Mouse (Mus musculus) stomach, postnatal 0 days (tissue): ENCODE results near the gene Gm20521. TPM values are rescaled to one million over a fixed set of nuclear protein-coding genes. Genes with fewer than 3 reads are reported as not detected.

Experiments used
- ATAC-seq: fragments of 200-750 bp; cut with Nextera tagmentation; 2 replicates; pipeline ENCODE4 v1.8.0; 2017; ENCODE audit not compliant: low FRiP score, low TSS enrichment
- DNase-seq: peaks from one replicate; pipeline ENCODE4 v3.0.0-alpha.2; 2016; ENCODE audit warnings: low spot score
- H3K27ac ChIP-seq: fragments of 300-500 bp; sonication (generic); replicated peaks from 2 replicates; pipeline ENCODE4 v1.5.1; 2014; ENCODE audit warnings: mild to moderate bottlenecking, control low read depth
- H3K27me3 ChIP-seq: fragments of 300-500 bp; sonication (generic); 2 replicates; pipeline ENCODE4 v1.6.1; 2014; ENCODE audit warnings: low read length; ENCODE audit not compliant: control insufficient read depth, insufficient read depth
- H3K36me3 ChIP-seq: fragments of 300-500 bp; sonication (generic); 2 replicates; pipeline ENCODE4 v1.6.1; 2014; ENCODE audit warnings: low read length, mixed read lengths; ENCODE audit not compliant: control insufficient read depth, insufficient read depth
- H3K4me1 ChIP-seq: fragments of 300-500 bp; sonication (generic); replicated peaks from 2 replicates; pipeline ENCODE4 v1.6.1; 2014; ENCODE audit warnings: antibody characterized with exemption; ENCODE audit not compliant: control insufficient read depth, insufficient read depth
- H3K4me2 ChIP-seq: fragments of 300-500 bp; sonication (generic); replicated peaks from 2 replicates; pipeline ENCODE4 v1.6.1; 2014; ENCODE audit warnings: low read depth, mild to moderate bottlenecking, control low read depth, moderate library complexity
- H3K4me3 ChIP-seq: fragments of 300-500 bp; sonication (generic); 2 replicates; pipeline ENCODE4 v1.5.1; 2014; ENCODE audit warnings: low read depth, low read length, control low read depth
- H3K9ac ChIP-seq: fragments of 300-500 bp; sonication (generic); 2 replicates; pipeline ENCODE4 v1.6.1; 2014; ENCODE audit warnings: mild to moderate bottlenecking, low read length, control low read depth, mixed read lengths
- H3K9me3 ChIP-seq: fragments of 300-500 bp; sonication (generic); 2 replicates; pipeline ENCODE4 v1.6.1; 2016; ENCODE audit warnings: low read length; ENCODE audit not compliant: control insufficient read depth
- CTCF ChIP-seq: IDR thresholded peaks from 2 replicates; pipeline ENCODE4 v1.5.1; 2016; ENCODE audit warnings: antibody characterized with exemption, low read depth, mild to moderate bottlenecking, moderate library complexity
- EP300 ChIP-seq: optimal IDR thresholded peaks from 2 replicates; pipeline ENCODE3; 2016; ENCODE audit warnings: antibody characterized with exemption
- WGBS: fragments of 180-500 bp; shearing (Covaris S2); extraction: QIAGEN DNeasy Blood & Tissue Kit; methylation state at CpG from one replicate; pipeline ENCODE4 v1.1.7; 2014; 5-methylcytosine and 5-hydroxymethylcytosine counted together
- polyA plus RNA-seq: library from polyadenylated mRNA; unstranded; fragments of >200 nt; fragmentation: Nextera tagmentation; extraction: Ambion mirVana; gene quantifications from 2 replicates; pipeline ENCODE4 v1.2.1, GENCODE M21; 2015

Gene Gm20521
- polyA plus RNA-seq, 1 experiment from 2014 or later, result 1.2 TPM

GRCm38 (mm10) chr14:54913343-54913742 is 30.1 kb downstream of the Gm20521 start:
- DNase-seq (no peak), ATAC-seq (no peak)
- H3K27me3 ChIP-seq, result no peaks in the 10 kb centered on the region
- 9% methylated on average over 10 of the region's 10 CpGs for WGBS
- H3K4me3 ChIP-seq, result peak overlapping the region; percentile 82
- H3K27ac ChIP-seq, result no peak overlapping the region
- TF ChIP-seq EP300 (no peak), CTCF (no peak)
- peak overlapping the region; percentile 84 for H3K9ac ChIP-seq
- H3K4me2 ChIP-seq, result peak overlapping the region; percentile 99
- H3K36me3 ChIP-seq, result peaks cover 5% of the 10 kb centered on the region; the same call in 1 of the 2 replicates
- H3K9me3 ChIP-seq, result no peaks in the 10 kb centered on the region
- 0 out of 2 replicates have a peak, but pooled peaks cover 2% of the 10 kb centered on the region for H3K4me1 ChIP-seq

GRCm38 (mm10) chr14:54920076-54920685 is 36.9 kb downstream of the Gm20521 start:
- H3K4me1 ChIP-seq, result no peaks in the 10 kb centered on the region
- H3K27me3 ChIP-seq, result no peaks in the 10 kb centered on the region
- H3K9me3 ChIP-seq, result no peaks in the 10 kb centered on the region
- ATAC-seq (no peak), DNase-seq (no peak)
- WGBS, result 87% methylated on average over 16 of the region's 16 CpGs
- H3K36me3 ChIP-seq, result peaks cover 16% of the 10 kb centered on the region
- H3K27ac ChIP-seq, result no peak overlapping the region
- no peak overlapping the region for H3K4me2 ChIP-seq
- H3K4me3 ChIP-seq, result no peak overlapping the region
- no peak for TF ChIP-seq CTCF
- TF ChIP-seq EP300, result no peak
- H3K9ac ChIP-seq, result no peak overlapping the region

GRCm38 (mm10) chr14:54924641-54925348 is 41.6 kb downstream of the Gm20521 start:
- no peak for TF ChIP-seq CTCF
- no peak for TF ChIP-seq EP300
- H3K9me3 ChIP-seq, result no peaks in the 10 kb centered on the region
- H3K36me3 ChIP-seq, result no peaks in the 10 kb centered on the region
- peak overlapping the region; percentile 56 for H3K4me3 ChIP-seq
- peak overlapping the region; percentile 88 for H3K9ac ChIP-seq
- H3K27ac ChIP-seq, result peak overlapping the region; percentile 98
- H3K27me3 ChIP-seq, result no peaks in the 10 kb centered on the region
- DNase-seq, result peak; percentile 49
- ATAC-seq, result peak; percentile 60
- peak overlapping the region; percentile 88 for H3K4me2 ChIP-seq
- peaks cover 4% of the 10 kb centered on the region for H3K4me1 ChIP-seq
- WGBS, result 13% methylated on average over 7 of the region's 7 CpGs

DNA sequence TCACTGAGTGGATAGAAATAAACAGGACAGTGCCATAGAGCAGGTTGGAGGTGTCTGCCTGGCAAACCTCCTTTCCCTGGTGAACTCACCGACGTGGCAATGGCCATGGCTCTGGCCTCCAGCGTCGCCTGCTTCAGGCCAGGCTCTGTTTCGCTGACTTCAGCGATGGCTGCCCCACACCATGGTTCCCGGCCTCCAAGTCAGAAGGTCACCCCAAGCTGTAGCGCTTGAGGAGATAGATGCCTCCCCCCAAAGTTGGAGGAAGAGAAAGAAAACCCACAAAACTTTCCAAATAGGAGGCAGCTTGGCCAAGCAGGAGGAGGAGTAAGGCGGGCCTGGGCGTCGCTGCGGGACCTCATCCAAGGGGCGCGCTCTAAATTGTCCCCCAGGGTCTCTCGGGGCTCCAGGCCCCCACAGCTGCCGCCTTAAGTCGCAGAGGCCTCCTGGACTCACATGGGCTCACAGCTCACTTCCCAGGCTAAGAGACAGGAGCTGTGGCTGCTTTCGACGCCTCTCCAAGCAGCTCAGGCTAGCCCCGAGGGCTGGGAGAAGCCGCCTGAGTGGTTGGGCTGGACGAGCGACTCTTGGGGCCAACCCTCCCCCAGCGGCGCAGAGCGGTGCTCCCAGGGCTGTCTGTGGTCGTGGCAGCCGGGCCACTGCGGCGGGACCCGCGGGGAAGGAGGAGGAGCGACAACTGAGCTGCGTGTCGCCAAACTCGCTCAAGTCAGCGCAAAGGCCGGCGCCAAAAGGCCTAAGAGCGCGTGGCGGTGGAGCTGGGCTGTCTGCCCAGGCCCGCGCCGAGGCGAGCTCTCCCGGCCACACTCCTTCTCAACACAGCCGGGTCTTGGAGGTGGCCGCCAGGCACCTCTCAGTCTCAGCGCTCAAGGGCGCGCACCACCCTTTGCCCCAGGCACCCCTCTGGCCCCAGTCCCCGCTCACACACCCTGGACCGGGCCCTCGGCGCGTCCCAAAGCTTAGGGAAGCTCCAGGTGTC is 42.4 kb downstream of the Gm20521 start, which contains the start of gene Efs:
Gene Efs (minus strand): TSS at position 778 of the 994 bp plus-strand sequence.
- H3K9ac ChIP-seq, result peak within 1 kb of the TSS; percentile 88
- peak within 1 kb of the TSS; percentile 98 for H3K27ac ChIP-seq
- no peaks in the 10 kb centered on the region for H3K27me3 ChIP-seq
- H3K36me3 ChIP-seq, result no peaks in the 10 kb centered on the region
- peak within 1 kb of the TSS; percentile 88 for H3K4me2 ChIP-seq
- no peaks in the 10 kb centered on the region for H3K9me3 ChIP-seq
- WGBS, result 2% methylated on average over 57 of the region's 57 CpGs
- H3K4me1 ChIP-seq, result peaks cover 4% of the 10 kb centered on the region
- DNase-seq (peak; percentile 71), ATAC-seq (peak; percentile 72)
- no peak for TF ChIP-seq EP300
- TF ChIP-seq CTCF, result no peak
- H3K4me3 ChIP-seq, result peak within 1 kb of the TSS; percentile 56

- TF ChIP-seq EP300, result no peak
- no peak for TF ChIP-seq CTCF
- Histone ChIP-seq H3K9me3 (no peaks in the 10 kb centered on the region), H3K4me3 (peak overlapping the region; percentile 56), H3K4me2 (peak overlapping the region; percentile 88), H3K36me3 (no peaks in the 10 kb centered on the region), H3K9ac (peak overlapping the region; percentile 88), H3K27ac (peak overlapping the region; percentile 98), H3K4me1 (peaks cover 4% of the 10 kb centered on the region), H3K27me3 (no peaks in the 10 kb centered on the region)
- ATAC-seq (peak; percentile 65), DNase-seq (peak; percentile 71)
- 2% methylated on average over 49 of the region's 58 CpGs for WGBS
Measured at GRCm38 (mm10) chr14:54926401-54927158, 43.3 kb downstream of the Gm20521 start.
